8 mouse cellular contexts compared by ENCODE assay signal in genomic region chr9:103363730-103364417, GRCm38 (mm10). TPM values are rescaled to one million over a fixed set of nuclear protein-coding genes. Genes with fewer than 3 reads are reported as not detected.
DNase-seq lines count a peak whose midpoint lies in the region; ATAC-seq and TF ChIP-seq lines count a peak whose summit lies in the region.

No protein-coding gene starts in this region.

- TF ChIP-seq POLR2A in CH12.LX (IDR thresholded peaks at IDR 0.05; ENCODE audit: low read depth, low read length), result no peak

- peak overlapping the region; percentile 89 for H3K9ac ChIP-seq in CH12.LX (ENCODE audit: insufficient read depth, low read depth)
- peak overlapping the region; percentile 93 for H3K9ac ChIP-seq in hindbrain, embryonic 14.5 days
- H3K9ac ChIP-seq in liver, embryonic 11.5 days (ENCODE audit: low read depth, low read length), result peak overlapping the region; percentile 96
- peak overlapping the region; percentile 91 for H3K9ac ChIP-seq in neural tube, embryonic 13.5 days

- no peaks in the 10 kb centered on the region for H3K9me3 ChIP-seq in CH12.LX (replicated peaks; ENCODE audit: low read length)
- H3K9me3 ChIP-seq in hindbrain, embryonic 14.5 days (ENCODE audit: control insufficient read depth, low read length), result no peaks in the 10 kb centered on the region
- no peaks in the 10 kb centered on the region for H3K9me3 ChIP-seq in liver, embryonic 11.5 days (ENCODE audit: control insufficient read depth, low read length)
- no peaks in the 10 kb centered on the region for H3K9me3 ChIP-seq in neural tube, embryonic 13.5 days

- peaks cover 10 to 37% of the 10 kb centered on the region in 2 experiments for H3K36me3 ChIP-seq in CH12.LX (replicated peaks in 1 of 2; ENCODE audit: control insufficient read depth in 1 of 2, insufficient read depth in 1 of 2, low read length in 1 of 2)
- H3K36me3 ChIP-seq in hindbrain, embryonic 14.5 days (replicated peaks; ENCODE audit: control insufficient read depth, insufficient read depth), result peaks cover 32% of the 10 kb centered on the region
- H3K36me3 ChIP-seq in liver, embryonic 11.5 days (ENCODE audit: control insufficient read depth, insufficient read depth, low read length), result peaks cover 18% of the 10 kb centered on the region
- H3K36me3 ChIP-seq in neural tube, embryonic 13.5 days, result peaks cover 21% of the 10 kb centered on the region

- no peak overlapping the region for H3K27ac ChIP-seq in CH12.LX (ENCODE audit: insufficient read depth, low read depth)
- H3K27ac ChIP-seq in hindbrain, embryonic 14.5 days, result 0 out of 2 replicates have a peak overlapping the region, but pooled peaks have one; percentile 97
- H3K27ac ChIP-seq in liver, embryonic 11.5 days (ENCODE audit: low read depth, low read length), result peak overlapping the region; percentile 94
- H3K27ac ChIP-seq in neural tube, embryonic 13.5 days (replicated peaks), result no peak overlapping the region

- 2% methylated on average over 21 of the region's 21 CpGs for WGBS in hindbrain, embryonic 14.5 days
- 2% methylated on average over 21 of the region's 21 CpGs for WGBS in liver, embryonic 11.5 days
- 3% methylated on average over 21 of the region's 21 CpGs for WGBS in neural tube, embryonic 13.5 days

- no peaks in the 10 kb centered on the region for H3K27me3 ChIP-seq in CH12.LX (replicated peaks)
- H3K27me3 ChIP-seq in hindbrain, embryonic 14.5 days (ENCODE audit: control insufficient read depth, insufficient read depth, low read length), result no peaks in the 10 kb centered on the region
- H3K27me3 ChIP-seq in liver, embryonic 11.5 days (replicated peaks; ENCODE audit: control insufficient read depth, insufficient read depth, low read length), result no peaks in the 10 kb centered on the region
- H3K27me3 ChIP-seq in neural tube, embryonic 13.5 days, result no peaks in the 10 kb centered on the region

- peak overlapping the region; percentile 97 for H3K4me2 ChIP-seq in CH12.LX (ENCODE audit: insufficient read depth, low read depth, poor library complexity, severe bottlenecking)
- peak overlapping the region; percentile 96 for H3K4me2 ChIP-seq in hindbrain, embryonic 14.5 days (replicated peaks)
- peak overlapping the region; percentile 86 for H3K4me2 ChIP-seq in liver, embryonic 11.5 days
- peak overlapping the region; percentile 93 for H3K4me2 ChIP-seq in neural tube, embryonic 13.5 days

- ATAC-seq in CD4-positive, CD25-positive, alpha-beta regulatory T cell, adult 4 months, result no peak
- ATAC-seq in hindbrain, embryonic 14.5 days (ENCODE audit: low FRiP score), result no peak
- ATAC-seq in liver, embryonic 11.5 days (replicated peaks; ENCODE audit: low FRiP score), result no peak
- ATAC-seq in neural tube, embryonic 13.5 days (ENCODE audit: low read depth), result no peak

- DNase-seq in CD4-positive, CD25-positive, alpha-beta regulatory T cell, adult 2 months (ENCODE audit: low read depth, low spot score), result peak; percentile 49
- peak; percentile 50 for DNase-seq in CH12.LX (ENCODE audit: extremely low read depth)
- DNase-seq in embryo, embryonic 9.5 days (ENCODE audit: extremely low spot score), result peak; percentile 43
- peak; percentile 35 for DNase-seq in hindbrain, embryonic 14.5 days (ENCODE audit: low spot score)
- DNase-seq in liver, embryonic 11.5 days (ENCODE audit: low spot score), result peak; percentile 47
- DNase-seq in gastrocnemius, postnatal 14 days, result no peak

- TF ChIP-seq CTCF in CH12.LX (conservative IDR thresholded peaks at IDR 0.05 in 1 of 2, IDR thresholded peaks at IDR 0.05 in 1 of 2; ENCODE audit: low read depth in 2 of 2, low read length in 2 of 2), result no peak

- peaks cover 4 to 47% of the 10 kb centered on the region in 2 experiments; a peak in 3 of 4 replicates for H3K4me1 ChIP-seq in CH12.LX (ENCODE audit: control insufficient read depth in 1 of 2, insufficient read depth in 2 of 2)
- peaks cover 21% of the 10 kb centered on the region for H3K4me1 ChIP-seq in hindbrain, embryonic 14.5 days (replicated peaks; ENCODE audit: control insufficient read depth, insufficient read depth, low read length)
- H3K4me1 ChIP-seq in liver, embryonic 11.5 days (replicated peaks; ENCODE audit: control insufficient read depth, insufficient read depth, low read length), result peaks cover 21% of the 10 kb centered on the region
- H3K4me1 ChIP-seq in neural tube, embryonic 13.5 days (replicated peaks), result peaks cover 29% of the 10 kb centered on the region

- intact Hi-C loops in gastrocnemius, postnatal 14 days (cut with DNase I; ENCODE audit: low total_unique reads), result no loop called here

- dilution Hi-C loops in CH12.LX (cut with MboI; ENCODE audit: extremely low pct_ligation_motif_present, extremely low pct_unique_long_range_greater_than_20kb, low sequenced_read_pairs), result no loop called here

- H3K4me3 ChIP-seq in CH12.LX (replicated peaks in 1 of 3; ENCODE audit: low read depth in 2 of 3, low read length in 2 of 3, poor library complexity in 1 of 3), result peak overlapping the region; percentile 75 to 92 (median 86)
- H3K4me3 ChIP-seq in hindbrain, embryonic 14.5 days (replicated peaks; ENCODE audit: low read length), result peak overlapping the region; percentile 95
- H3K4me3 ChIP-seq in liver, embryonic 11.5 days (ENCODE audit: low read depth, low read length), result peak overlapping the region; percentile 93
- peak overlapping the region; percentile 87 for H3K4me3 ChIP-seq in neural tube, embryonic 13.5 days

- TF ChIP-seq EP300 in CH12.LX (IDR thresholded peaks at IDR 0.05; ENCODE audit: low read length), result no peak

- peaks cover 58% of the 10 kb centered on the region for H3K79me2 ChIP-seq in CH12.LX (replicated peaks; ENCODE audit: control insufficient read depth, extremely low read depth, insufficient read depth, poor library complexity, severe bottlenecking)

- in situ Hi-C loops in CH12.LX (cut with MboI; ENCODE audit: low pct_ligation_motif_present, low pct_unique_long_range_greater_than_20kb, low sequenced_read_pairs), result no loop called here

- TF ChIP-seq RAD21 in CH12.LX (IDR thresholded peaks at IDR 0.05; ENCODE audit: low read depth, low read length), result no peak

TF ChIP-seq in CH12.LX, 34 proteins besides CTCF, POLR2A, EP300 and RAD21:
- peak; percentile 29; the same call in 1 of the 2 replicates for TF ChIP-seq USF1 (IDR thresholded peaks at IDR 0.05; ENCODE audit: low read depth, low read length)
- TF ChIP-seq BHLHE40 (IDR thresholded peaks at IDR 0.05; ENCODE audit: low read depth, low read length), result peak; percentile 72
- TF ChIP-seq ETS1 (conservative IDR thresholded peaks at IDR 0.05; ENCODE audit: low read depth, low read length), result no peak
- TF ChIP-seq MAX (IDR thresholded peaks at IDR 0.05; ENCODE audit: low read length), result peak; percentile 83
- TF ChIP-seq ZNF384 (IDR thresholded peaks at IDR 0.05; ENCODE audit: low read depth, low read length), result peak; percentile 78
- TF ChIP-seq POLR2AphosphoS2 (IDR thresholded peaks at IDR 0.05; ENCODE audit: low read depth, low read length), result no peak
- peak; percentile 97 for TF ChIP-seq MXI1 (IDR thresholded peaks at IDR 0.05; ENCODE audit: low read depth, low read length)
- TF ChIP-seq JUND (conservative IDR thresholded peaks at IDR 0.05; ENCODE audit: low read depth, low read length), result no peak
- TF ChIP-seq MEF2A (IDR thresholded peaks at IDR 0.05; ENCODE audit: borderline replicate concordance, low read depth, low read length), result no peak
- TF ChIP-seq MYC (IDR thresholded peaks at IDR 0.05; ENCODE audit: low read depth, low read length), result peak; percentile 87
- TF ChIP-seq GABPA (IDR thresholded peaks at IDR 0.05; ENCODE audit: insufficient replicate concordance, low read depth, low read length), result no peak
- TF ChIP-seq CHD1 (IDR thresholded peaks at IDR 0.05; ENCODE audit: low read depth, low read length), result peak; percentile 23; the same call in 1 of the 2 replicates
- TF ChIP-seq SIN3A (IDR thresholded peaks at IDR 0.05; ENCODE audit: low read length), result peak; percentile 66
- TF ChIP-seq TBP (conservative IDR thresholded peaks at IDR 0.05; ENCODE audit: low read depth, low read length), result no peak

RNA-seq across cellular contexts. Expression of gene Cdv3, which starts 1.8 kb away (rescaled TPM):
- polyA plus RNA-seq in CD4-positive, CD25-positive, alpha-beta regulatory T cell, adult 4 months (2017; shearing (Covaris generic)), result 100 to 1,000 TPM in 1 of 2 experiments, 10 to 100 TPM in 1; 97.5 to 227 TPM
- total RNA-seq in CH12.LX (2012; rRNA removed) (189 and 263 TPM in 2 replicates), CH12.LX (2014; rRNA removed) (281 and 312 TPM in 2 replicates)
- polyA plus RNA-seq in CH12.LX (2012; ENCODE audit: insufficient read length, low read depth), result 341 and 343 TPM in 2 replicates
- 62.4 and 76.0 TPM in 2 replicates for polyA plus RNA-seq in hindbrain, embryonic 14.5 days (2014; fragmentation: Nextera tagmentation; extraction: Ambion mirVana)
- 123 and 137 TPM in 2 replicates for polyA plus RNA-seq in liver, embryonic 11.5 days (2014; fragmentation: Nextera tagmentation; extraction: Ambion mirVana)
- 78.1 and 88.3 TPM in 2 replicates for polyA plus RNA-seq in neural tube, embryonic 13.5 days (2015; fragmentation: Nextera tagmentation; extraction: Ambion mirVana)
- total RNA-seq in gastrocnemius, postnatal 14 days (2021), result 100 to 1,000 TPM; 105 to 121 TPM

RNA-seq across cellular contexts. Expression of gene Topbp1, which starts 58.9 kb away (rescaled TPM):
- 10 to 100 TPM; 25.0 to 27.5 TPM for polyA plus RNA-seq in CD4-positive, CD25-positive, alpha-beta regulatory T cell, adult 4 months (2017; shearing (Covaris generic))
- 95.0 and 104 TPM in 2 replicates for total RNA-seq in CH12.LX (2012; rRNA removed)
- total RNA-seq in CH12.LX (2014; rRNA removed), result 104 and 113 TPM in 2 replicates
- 141 and 152 TPM in 2 replicates for polyA plus RNA-seq in CH12.LX (2012; ENCODE audit: insufficient read length, low read depth)
- 22.6 and 22.8 TPM in 2 replicates for polyA plus RNA-seq in hindbrain, embryonic 14.5 days (2014; fragmentation: Nextera tagmentation; extraction: Ambion mirVana)
- polyA plus RNA-seq in liver, embryonic 11.5 days (2014; fragmentation: Nextera tagmentation; extraction: Ambion mirVana), result 99.4 and 101 TPM in 2 replicates
- 20.6 and 24.6 TPM in 2 replicates for polyA plus RNA-seq in neural tube, embryonic 13.5 days (2015; fragmentation: Nextera tagmentation; extraction: Ambion mirVana)
- total RNA-seq in gastrocnemius, postnatal 14 days (2021), result 10 to 100 TPM in 1 of 2 experiments, 1 to 10 TPM in 1; 8.6 to 10.0 TPM

RNA-seq across cellular contexts. Expression of gene 1300017J02Rik, which starts 59.0 kb away (rescaled TPM):
- polyA plus RNA-seq in CD4-positive, CD25-positive, alpha-beta regulatory T cell, adult 4 months (2017; shearing (Covaris generic)), result not detected
- total RNA-seq in CH12.LX (2012; rRNA removed) (0.80 and 0.81 TPM in 2 replicates), CH12.LX (2014; rRNA removed) (0.57 TPM in 1 of 2 replicates, not detected in the other)
- 0.46 and 0.59 TPM in 2 replicates for polyA plus RNA-seq in CH12.LX (2012; ENCODE audit: insufficient read length, low read depth)
- polyA plus RNA-seq in hindbrain, embryonic 14.5 days (2014; fragmentation: Nextera tagmentation; extraction: Ambion mirVana), result 0.50 and 0.73 TPM in 2 replicates
- 15.4 and 16.6 TPM in 2 replicates for polyA plus RNA-seq in liver, embryonic 11.5 days (2014; fragmentation: Nextera tagmentation; extraction: Ambion mirVana)
- 1.4 and 1.6 TPM in 2 replicates for polyA plus RNA-seq in neural tube, embryonic 13.5 days (2015; fragmentation: Nextera tagmentation; extraction: Ambion mirVana)
- under 1 TPM; 0.12 to 0.91 TPM for total RNA-seq in gastrocnemius, postnatal 14 days (2021)

Comparison
In these comparisons a context has a peak if more than half of its experiments do, and no peak if none do; other contexts are left out.
1. H3K27ac ChIP-seq: peak in hindbrain, embryonic 14.5 days (single experiment) and liver, embryonic 11.5 days (single experiment); none in CH12.LX (single experiment) and neural tube, embryonic 13.5 days (single experiment).
2. Peak in every context shown above with its lines, with median percentiles within 50 percentile points of each other: H3K4me2 ChIP-seq, H3K4me3 ChIP-seq and H3K9ac ChIP-seq.